Mouse (Mus musculus): ENCODE results near the gene Gpi1. TPM values are rescaled to one million over a fixed set of nuclear protein-coding genes. Genes with fewer than 3 reads are reported as not detected.

Gpi1 gene
- total RNA-seq, 1 experiment = 227 TPM

DNA sequence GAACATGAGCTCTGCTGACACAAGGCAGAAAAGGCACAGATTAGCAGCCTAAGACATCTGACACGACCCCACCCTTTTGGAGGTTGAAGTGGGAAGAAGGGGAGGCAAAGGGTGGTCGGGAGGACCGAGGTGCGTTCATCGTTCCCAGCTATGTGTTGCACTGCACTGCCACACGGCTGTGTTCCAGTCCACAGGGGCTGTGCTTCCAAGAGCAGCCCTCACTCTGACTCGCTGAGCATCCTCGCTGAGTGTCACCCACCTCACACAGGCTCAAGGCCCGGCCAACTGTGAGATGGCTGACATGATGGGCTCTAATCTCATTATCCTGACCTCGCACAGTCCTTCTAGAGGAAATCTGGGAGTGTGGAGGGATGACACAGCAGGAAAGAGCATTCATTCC is 13.7 kb downstream of the Gpi1 start:
- Histone ChIP-seq H3K9me3 (ENCODE audit: control insufficient read depth, insufficient read depth, low read depth, low read length) (no peaks in the 10 kb centered on the region), H3K9ac (ENCODE audit: insufficient read depth, low read depth, low read length, poor library complexity, severe bottlenecking) (no peak overlapping the region), H3K36me3 (ENCODE audit: control insufficient read depth, insufficient read depth, low read length, poor library complexity, severe bottlenecking) (peaks cover 89% of the 10 kb centered on the region), H3K27ac (ENCODE audit: insufficient read depth, low read depth, low read length, poor library complexity, severe bottlenecking) (no peak overlapping the region), H3K4me3 (ENCODE audit: insufficient read depth in 1 of 2, low read depth in 1 of 2, low read length in 2 of 2, poor library complexity in 1 of 2, severe bottlenecking in 1 of 2) (no peak overlapping the region), H3K4me1 (ENCODE audit: control insufficient read depth in 2 of 2, insufficient read depth in 2 of 2, low read length in 2 of 2, poor library complexity in 1 of 2) (peaks cover 0 to 3% of the 10 kb centered on the region in 2 experiments; a peak in 1 of 4 replicates)
- no peak for DNase-seq (ENCODE audit: low read depth, low spot score)
- TF ChIP-seq HCFC1 (IDR thresholded peaks at IDR 0.05; ENCODE audit: borderline replicate concordance, insufficient read depth, low read length) = no peak
- TF ChIP-seq CHD2 (IDR thresholded peaks at IDR 0.05; ENCODE audit: low read depth, low read length) = no peak
- no peak for TF ChIP-seq MAFK (IDR thresholded peaks at IDR 0.05; ENCODE audit: insufficient read depth, low read depth, low read length)
- TF ChIP-seq ZNF384 (IDR thresholded peaks at IDR 0.05; ENCODE audit: low read depth, low read length) = no peak
- no peak for TF ChIP-seq ZC3H11A (IDR thresholded peaks at IDR 0.05; ENCODE audit: borderline replicate concordance, low read depth, low read length)
- in situ Hi-C loops (cut with MboI; ENCODE audit: low sequenced_read_pairs in 2 of 2, unreplicated experiment in 2 of 2) = loop anchor here in 1 of 2 experiments (10.0 kb wide), 1 partner anchor 62 kb away; no protein-coding TSS in a partner anchor

DNA sequence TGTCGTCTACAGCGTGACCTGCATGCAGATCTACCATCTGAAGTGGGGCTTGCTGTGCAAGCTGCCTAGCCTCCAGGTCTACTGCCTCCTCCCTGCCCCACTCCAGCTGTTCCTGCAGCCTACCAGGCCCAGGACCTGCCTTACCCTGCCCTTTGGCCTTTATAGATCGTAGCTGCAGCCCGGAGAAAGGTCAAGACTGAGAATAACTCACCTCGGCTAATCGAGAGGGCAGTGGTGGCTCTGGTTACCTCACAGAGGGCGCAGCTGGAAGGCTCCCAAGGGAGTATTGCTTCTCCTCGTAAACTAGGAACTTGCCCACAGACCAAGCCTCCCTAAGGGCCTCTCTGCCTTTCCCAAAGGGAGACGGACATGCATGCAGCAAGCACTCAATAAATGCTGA is 14.7 kb downstream of the Gpi1 start:
- in situ Hi-C loops (cut with MboI; ENCODE audit: low sequenced_read_pairs in 2 of 2, unreplicated experiment in 2 of 2) = loop anchor here in 1 of 2 experiments (10.0 kb wide), 1 partner anchor 61 kb away; no protein-coding TSS in a partner anchor
- Histone ChIP-seq H3K9me3 (ENCODE audit: control insufficient read depth, insufficient read depth, low read depth, low read length) (no peaks in the 10 kb centered on the region), H3K36me3 (ENCODE audit: control insufficient read depth, insufficient read depth, low read length, poor library complexity, severe bottlenecking) (peaks cover 90% of the 10 kb centered on the region), H3K27ac (ENCODE audit: insufficient read depth, low read depth, low read length, poor library complexity, severe bottlenecking) (no peak overlapping the region), H3K4me1 (ENCODE audit: control insufficient read depth in 2 of 2, insufficient read depth in 2 of 2, low read length in 2 of 2, poor library complexity in 1 of 2) (peaks cover 0 to 3% of the 10 kb centered on the region in 2 experiments; a peak in 1 of 4 replicates), H3K4me3 (ENCODE audit: insufficient read depth in 1 of 2, low read depth in 1 of 2, low read length in 2 of 2, poor library complexity in 1 of 2, severe bottlenecking in 1 of 2) (no peak overlapping the region), H3K9ac (ENCODE audit: insufficient read depth, low read depth, low read length, poor library complexity, severe bottlenecking) (no peak overlapping the region)
- DNase-seq (ENCODE audit: low read depth, low spot score) = no peak
- TF ChIP-seq MAFK (IDR thresholded peaks at IDR 0.05; ENCODE audit: insufficient read depth, low read depth, low read length) (no peak), ZC3H11A (IDR thresholded peaks at IDR 0.05; ENCODE audit: borderline replicate concordance, low read depth, low read length) (no peak), ZNF384 (IDR thresholded peaks at IDR 0.05; ENCODE audit: low read depth, low read length) (no peak), HCFC1 (IDR thresholded peaks at IDR 0.05; ENCODE audit: borderline replicate concordance, insufficient read depth, low read length) (no peak), CHD2 (IDR thresholded peaks at IDR 0.05; ENCODE audit: low read depth, low read length) (no peak)

- Histone ChIP-seq H3K36me3 (ENCODE audit: control insufficient read depth, insufficient read depth, low read length, poor library complexity, severe bottlenecking) (peaks cover 91% of the 10 kb centered on the region), H3K4me3 (ENCODE audit: insufficient read depth in 1 of 2, low read depth in 1 of 2, low read length in 2 of 2, poor library complexity in 1 of 2, severe bottlenecking in 1 of 2) (no peak overlapping the region), H3K4me1 (ENCODE audit: control insufficient read depth in 2 of 2, insufficient read depth in 2 of 2, low read length in 2 of 2, poor library complexity in 1 of 2) (peaks cover 0 to 3% of the 10 kb centered on the region in 2 experiments; a peak in 1 of 4 replicates), H3K9me3 (ENCODE audit: control insufficient read depth, insufficient read depth, low read depth, low read length) (no peaks in the 10 kb centered on the region), H3K9ac (ENCODE audit: insufficient read depth, low read depth, low read length, poor library complexity, severe bottlenecking) (no peak overlapping the region), H3K27ac (ENCODE audit: insufficient read depth, low read depth, low read length, poor library complexity, severe bottlenecking) (no peak overlapping the region)
- no peak for DNase-seq (ENCODE audit: low read depth, low spot score)
- TF ChIP-seq CHD2 (IDR thresholded peaks at IDR 0.05; ENCODE audit: low read depth, low read length) (no peak), MAFK (IDR thresholded peaks at IDR 0.05; ENCODE audit: insufficient read depth, low read depth, low read length) (no peak), ZNF384 (IDR thresholded peaks at IDR 0.05; ENCODE audit: low read depth, low read length) (no peak), HCFC1 (IDR thresholded peaks at IDR 0.05; ENCODE audit: borderline replicate concordance, insufficient read depth, low read length) (no peak), ZC3H11A (IDR thresholded peaks at IDR 0.05; ENCODE audit: borderline replicate concordance, low read depth, low read length) (no peak)
- in situ Hi-C loops (cut with MboI; ENCODE audit: low sequenced_read_pairs in 2 of 2, unreplicated experiment in 2 of 2) = loop anchor here (5.0 to 10.0 kb wide), 2 partner anchors 57 to 60 kb away; no protein-coding TSS in a partner anchor
Measured at GRCm38 (mm10) chr7:34214644-34215043, 15.5 kb downstream of the Gpi1 start.

GRCm38 (mm10) chr7:34213281-34213680 is 16.9 kb downstream of the Gpi1 start:
- H3K9ac ChIP-seq (ENCODE audit: insufficient read depth, low read depth, low read length, poor library complexity, severe bottlenecking) = no peak overlapping the region
- no peak overlapping the region for H3K27ac ChIP-seq (ENCODE audit: insufficient read depth, low read depth, low read length, poor library complexity, severe bottlenecking)
- in situ Hi-C loops (cut with MboI; ENCODE audit: low sequenced_read_pairs in 2 of 2, unreplicated experiment in 2 of 2) = loop anchor here (5.0 to 10.0 kb wide), 2 partner anchors 56 to 58 kb away; no protein-coding TSS in a partner anchor
- no peaks in the 10 kb centered on the region for H3K9me3 ChIP-seq (ENCODE audit: control insufficient read depth, insufficient read depth, low read depth, low read length)
- H3K4me1 ChIP-seq (ENCODE audit: control insufficient read depth in 2 of 2, insufficient read depth in 2 of 2, low read length in 2 of 2, poor library complexity in 1 of 2) = no peaks in the 10 kb centered on the region
- DNase-seq (ENCODE audit: low read depth, low spot score) = no peak
- no peak overlapping the region for H3K4me3 ChIP-seq (ENCODE audit: insufficient read depth in 1 of 2, low read depth in 1 of 2, low read length in 2 of 2, poor library complexity in 1 of 2, severe bottlenecking in 1 of 2)
- TF ChIP-seq MAFK (IDR thresholded peaks at IDR 0.05; ENCODE audit: insufficient read depth, low read depth, low read length) (no peak), HCFC1 (IDR thresholded peaks at IDR 0.05; ENCODE audit: borderline replicate concordance, insufficient read depth, low read length) (no peak), ZC3H11A (IDR thresholded peaks at IDR 0.05; ENCODE audit: borderline replicate concordance, low read depth, low read length) (no peak), ZNF384 (IDR thresholded peaks at IDR 0.05; ENCODE audit: low read depth, low read length) (no peak), CHD2 (IDR thresholded peaks at IDR 0.05; ENCODE audit: low read depth, low read length) (no peak)
- H3K36me3 ChIP-seq (ENCODE audit: control insufficient read depth, insufficient read depth, low read length, poor library complexity, severe bottlenecking) = peaks cover 92% of the 10 kb centered on the region
